ENCODE assay signal across 10 mouse cellular contexts in genomic region chr3:122421802-122422201, GRCm38 (mm10).
A peak's percentile ranks its signal among the peaks of the same experiment; 100 is the strongest.
DNase-seq lines count a peak whose midpoint lies in the region; ATAC-seq and TF ChIP-seq lines count a peak whose summit lies in the region.
"Had no signal": no experiment of that assay in that cellular context is flagged by ENCODE, and none has a peak within 500 bp of the region (broad histone marks: within the 10 kb centered on the region; RNA-seq: fewer than 3 reads in every experiment).

No protein-coding gene starts in this region.

- DNase-seq in kidney, postnatal 4 days = no peak
- no peak for DNase-seq in cerebellum, postnatal 25 days
- no peak for DNase-seq in layer of hippocampus, adult 18-20 months (ENCODE audit: low spot score in 2 of 2)
- DNase-seq: cerebellum, adult 9-10 months; right cerebral cortex, postnatal 4 days had no signal

- TF ChIP-seq CTCF in ES-Bruce4 (IDR thresholded peaks at IDR 0.05; ENCODE audit: low read depth, low read length) = no peak

- ATAC-seq in kidney, embryonic 15.5 days (replicated peaks; ENCODE audit: low FRiP score) = no peak
- ATAC-seq in forebrain, embryonic 13.5 days = no peak
- ATAC-seq in midbrain, embryonic 12.5 days (ENCODE audit: low FRiP score, low read depth) = no peak
- ATAC-seq in megakaryocyte-erythroid progenitor cell, adult 5-6 weeks (replicated peaks; ENCODE audit: low FRiP score, low TSS enrichment, poor library complexity, severe bottlenecking) = no peak

- no peaks in the 10 kb centered on the region for H3K9me3 ChIP-seq in kidney, embryonic 15.5 days (replicated peaks)
- no peaks in the 10 kb centered on the region for H3K9me3 ChIP-seq in ES-Bruce4 (replicated peaks; ENCODE audit: control insufficient read depth, insufficient read depth, low read length, poor library complexity, severe bottlenecking)
- H3K9me3 ChIP-seq in forebrain, embryonic 13.5 days (replicated peaks) = no peaks in the 10 kb centered on the region
- H3K9me3 ChIP-seq in midbrain, embryonic 12.5 days = no peaks in the 10 kb centered on the region

- peak overlapping the region; percentile 77 for H3K4me3 ChIP-seq in kidney, embryonic 15.5 days (replicated peaks)
- H3K4me3 ChIP-seq in ES-Bruce4 (ENCODE audit: low read depth, low read length) = 0 out of 2 replicates have a peak overlapping the region, but pooled peaks have one; percentile 11
- no peak overlapping the region for H3K4me3 ChIP-seq in forebrain, embryonic 13.5 days
- H3K4me3 ChIP-seq in midbrain, embryonic 12.5 days = 0 out of 2 replicates have a peak overlapping the region, but pooled peaks have one; percentile 10

- H3K36me3 ChIP-seq in kidney, embryonic 15.5 days = peaks cover 4% of the 10 kb centered on the region
- H3K36me3 ChIP-seq in ES-Bruce4 (ENCODE audit: control insufficient read depth, insufficient read depth, low read length, poor library complexity, severe bottlenecking) = 0 out of 2 replicates have a peak, but pooled peaks cover 2% of the 10 kb centered on the region
- no peaks in the 10 kb centered on the region for H3K36me3 ChIP-seq in forebrain, embryonic 13.5 days (ENCODE audit: poor library complexity, severe bottlenecking)
- H3K36me3 ChIP-seq in midbrain, embryonic 12.5 days = peaks cover 6% of the 10 kb centered on the region; the same call in 1 of the 2 replicates

- 43% methylated on average over 7 of the region's 7 CpGs for WGBS in kidney, embryonic 15.5 days
- WGBS in forebrain, embryonic 13.5 days = 53% methylated on average over 7 of the region's 7 CpGs
- 48% methylated on average over 7 of the region's 7 CpGs for WGBS in midbrain, embryonic 12.5 days

- H3K4me2 ChIP-seq in kidney, embryonic 15.5 days = peak overlapping the region; percentile 95
- H3K4me2 ChIP-seq in forebrain, embryonic 13.5 days = 0 out of 2 replicates have a peak overlapping the region, but pooled peaks have one; percentile 93
- peak overlapping the region; percentile 82 for H3K4me2 ChIP-seq in midbrain, embryonic 12.5 days (replicated peaks)

- no peak for TF ChIP-seq EP300 in ES-Bruce4 (IDR thresholded peaks at IDR 0.05; ENCODE audit: insufficient read depth, low read depth, low read length)

- no peak overlapping the region for H3K27ac ChIP-seq in kidney, embryonic 15.5 days
- no peak overlapping the region for H3K27ac ChIP-seq in ES-Bruce4 (ENCODE audit: insufficient read depth, low read length)
- H3K27ac ChIP-seq in forebrain, embryonic 13.5 days = no peak overlapping the region
- no peak overlapping the region for H3K27ac ChIP-seq in midbrain, embryonic 12.5 days (replicated peaks)

- H3K4me1 ChIP-seq in kidney, embryonic 15.5 days = peaks cover 44% of the 10 kb centered on the region
- H3K4me1 ChIP-seq in ES-Bruce4 (ENCODE audit: control insufficient read depth, insufficient read depth, low read length) = peaks cover 4% of the 10 kb centered on the region
- peaks cover 22% of the 10 kb centered on the region for H3K4me1 ChIP-seq in forebrain, embryonic 13.5 days
- peaks cover 15% of the 10 kb centered on the region for H3K4me1 ChIP-seq in midbrain, embryonic 12.5 days

- no peak for TF ChIP-seq POLR2A in ES-Bruce4 (IDR thresholded peaks at IDR 0.05; ENCODE audit: insufficient read depth, low read length)

- H3K9ac ChIP-seq in kidney, embryonic 15.5 days = no peak overlapping the region
- no peak overlapping the region for H3K9ac ChIP-seq in ES-Bruce4 (ENCODE audit: low read depth, poor library complexity, severe bottlenecking)
- no peak overlapping the region for H3K9ac ChIP-seq in forebrain, embryonic 13.5 days
- H3K9ac ChIP-seq in midbrain, embryonic 12.5 days (replicated peaks) = no peak overlapping the region

- H3K27me3 ChIP-seq in kidney, embryonic 15.5 days = no peaks in the 10 kb centered on the region
- H3K27me3 ChIP-seq in ES-Bruce4 (ENCODE audit: control insufficient read depth, insufficient read depth, low read length, poor library complexity, severe bottlenecking) = no peaks in the 10 kb centered on the region
- H3K27me3 ChIP-seq in forebrain, embryonic 13.5 days = peaks cover 5% of the 10 kb centered on the region
- peaks cover 17% of the 10 kb centered on the region for H3K27me3 ChIP-seq in midbrain, embryonic 12.5 days
